Mouse (Mus musculus) bone marrow, adult 2 months (tissue): ENCODE data around the gene Cfap52.

Experiments
- CTCF ChIP-seq: fragments of 200-500 bp; IDR thresholded peaks from 2 replicates; pipeline ENCODE4 v1.5.1; 2011; ENCODE audit warnings: low read length, control low read depth; ENCODE audit not compliant: control insufficient read depth, insufficient read depth
- POLR2A ChIP-seq: fragments of 200-500 bp; IDR thresholded peaks from 2 replicates; pipeline ENCODE4 v1.6.1; 2011; ENCODE audit warnings: low read depth, mild to moderate bottlenecking, control low read depth, low read length, borderline replicate concordance; ENCODE audit not compliant: control insufficient read depth

GRCm38 (mm10) chr11:67926348-67927055, 38.9 kb downstream of the Cfap52 start:
- TF ChIP-seq CTCF (no peak), POLR2A (no peak)
